Mouse (Mus musculus): Measurements from ENCODE around the gene Cnbd2. TPM values are rescaled to one million over a fixed set of nuclear protein-coding genes. Genes with fewer than 3 reads are reported as not detected.
A peak's percentile ranks its signal among the peaks of the same experiment; 100 is the strongest.

The Cnbd2 gene
- total RNA-seq, 2 experiments from 2014 or later, result 1.4 to 2.1 TPM

DNA sequence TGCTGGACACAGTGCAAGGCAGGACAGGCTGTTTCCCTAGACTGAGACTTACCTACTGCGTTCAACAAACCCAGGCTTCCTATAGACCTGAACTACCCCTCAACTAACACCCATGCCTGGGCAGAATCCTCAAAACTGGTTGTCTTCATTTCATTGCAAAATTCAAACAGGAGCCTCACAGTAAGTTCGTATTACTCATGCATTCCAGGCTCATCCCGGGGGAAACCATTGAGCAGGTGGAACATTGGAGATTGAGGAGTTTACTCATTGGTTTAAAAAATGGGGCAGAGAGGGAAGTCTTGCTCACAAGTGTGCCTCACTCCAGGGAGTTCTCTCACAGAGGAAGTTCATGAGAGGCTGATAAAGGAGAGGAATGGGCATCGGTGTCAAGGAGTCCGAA is 1.6 kb upstream of the Cnbd2 start:
- no peak for DNase-seq
- intact Hi-C loops (cut with DNase I; ENCODE audit: low total_unique reads), result no loop called here

DNA sequence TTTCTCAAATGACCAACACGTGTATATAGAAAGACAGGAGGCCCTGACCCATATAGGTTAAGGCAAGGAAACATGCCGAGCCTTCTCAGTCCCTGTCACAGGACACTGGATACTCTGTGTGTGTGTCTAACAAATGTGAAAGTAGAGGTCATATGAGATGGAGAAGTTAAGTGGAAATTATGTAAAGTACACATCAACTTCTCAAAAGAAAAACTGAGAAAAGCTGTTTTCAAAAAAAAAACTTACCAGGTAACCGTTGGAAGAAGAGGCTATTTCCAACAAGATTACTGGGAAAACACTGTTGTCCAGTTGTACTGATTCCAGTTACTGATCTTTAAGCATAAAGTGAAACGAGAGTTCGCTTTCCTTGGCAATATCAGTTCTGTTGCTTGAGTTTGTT is 1.2 kb upstream of the Cnbd2 start:
- no peak for DNase-seq
- intact Hi-C loops (cut with DNase I; ENCODE audit: low total_unique reads), result no loop called here

DNA sequence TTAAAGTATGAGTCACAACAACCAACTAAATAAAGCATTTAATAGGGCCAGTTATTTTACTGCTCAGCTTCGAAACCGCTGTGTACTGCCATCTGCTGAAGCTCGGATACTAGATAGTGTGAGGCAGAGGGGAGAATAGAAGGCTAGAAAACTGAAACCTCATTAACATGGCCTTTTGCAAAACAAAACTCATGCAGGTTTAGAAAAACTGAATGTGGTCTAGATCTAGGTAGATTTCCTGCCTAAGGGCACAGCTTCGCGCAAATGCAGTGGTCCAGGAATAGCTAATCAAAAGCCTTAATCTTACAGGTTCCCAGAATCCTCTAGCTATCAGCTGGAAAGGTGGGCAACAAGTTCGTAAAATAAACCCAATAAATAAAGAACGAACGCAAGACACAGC is 658 bp upstream of the Cnbd2 start:
- no peak for DNase-seq
- intact Hi-C loops (cut with DNase I; ENCODE audit: low total_unique reads), result no loop called here

GRCm38 (mm10) chr2:156311841-156312291 is 233 bp upstream of the Cnbd2 start:
- intact Hi-C loops (cut with DNase I; ENCODE audit: low total_unique reads), result no loop called here
- peak; percentile 69 for DNase-seq

- no peak for DNase-seq
- intact Hi-C loops (cut with DNase I; ENCODE audit: low total_unique reads), result no loop called here
These were observed 1.1 kb downstream of the Cnbd2 start for GRCm38 (mm10) chr2:156313153-156313552.

DNA sequence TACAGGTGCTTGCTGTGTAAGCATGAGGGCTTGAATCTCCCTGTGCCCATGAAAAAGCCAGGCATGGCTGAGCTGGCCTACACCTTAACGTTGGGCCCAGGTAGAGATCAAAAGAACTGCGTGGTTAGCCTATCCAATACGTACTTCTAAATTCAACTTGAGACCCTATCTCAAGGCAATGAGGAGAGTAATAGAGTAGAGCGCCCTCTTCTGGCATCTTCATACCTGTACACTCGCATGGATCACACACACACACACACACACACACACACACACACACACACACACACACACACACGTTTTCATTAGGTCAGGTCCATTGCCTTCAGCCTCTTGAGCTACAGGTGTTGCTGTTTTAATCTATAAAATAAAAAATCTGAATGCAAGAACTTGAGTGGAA is 2.7 kb downstream of the Cnbd2 start:
- intact Hi-C loops (cut with DNase I; ENCODE audit: low total_unique reads), result loop anchor here (5.0 kb wide), 1 partner anchor 87 kb away; no protein-coding TSS in a partner anchor
- DNase-seq, result no peak

GRCm38 (mm10) chr2:156318491-156318890 is 6.4 kb downstream of the Cnbd2 start:
- no peak for DNase-seq
- intact Hi-C loops (cut with DNase I; ENCODE audit: low total_unique reads), result loop anchor here (5.0 kb wide), 1 partner anchor 84 kb away; no protein-coding TSS in a partner anchor

DNA sequence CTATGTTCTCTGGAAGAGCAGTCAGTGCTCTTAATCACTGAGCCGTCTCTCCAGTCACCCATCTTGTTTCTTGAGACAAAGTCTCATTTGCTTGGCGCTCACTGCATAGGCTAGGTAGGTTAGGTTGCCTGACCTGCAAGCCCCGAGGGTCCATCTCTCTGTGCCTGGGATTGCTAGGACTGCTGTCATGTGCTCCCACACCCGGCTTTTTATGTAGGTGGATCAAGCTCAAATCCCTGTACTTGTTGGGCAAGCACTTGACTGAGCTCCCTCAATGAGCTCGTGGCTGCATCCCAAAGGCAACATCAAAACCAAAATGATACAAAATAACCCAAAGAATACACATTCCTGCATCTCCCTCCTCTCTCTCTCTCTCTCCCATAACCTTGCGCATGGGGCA is 9.4 kb downstream of the Cnbd2 start:
- intact Hi-C loops (cut with DNase I; ENCODE audit: low total_unique reads), result no loop called here
- no peak for DNase-seq

- intact Hi-C loops (cut with DNase I; ENCODE audit: low total_unique reads), result no loop called here
- peak; percentile 17 for DNase-seq
These were observed 12.1 kb downstream of the Cnbd2 start for GRCm38 (mm10) chr2:156324116-156324588.

GRCm38 (mm10) chr2:156324681-156325080 is 12.6 kb downstream of the Cnbd2 start:
- DNase-seq, result peak; percentile 51
- intact Hi-C loops (cut with DNase I; ENCODE audit: low total_unique reads), result no loop called here

DNA sequence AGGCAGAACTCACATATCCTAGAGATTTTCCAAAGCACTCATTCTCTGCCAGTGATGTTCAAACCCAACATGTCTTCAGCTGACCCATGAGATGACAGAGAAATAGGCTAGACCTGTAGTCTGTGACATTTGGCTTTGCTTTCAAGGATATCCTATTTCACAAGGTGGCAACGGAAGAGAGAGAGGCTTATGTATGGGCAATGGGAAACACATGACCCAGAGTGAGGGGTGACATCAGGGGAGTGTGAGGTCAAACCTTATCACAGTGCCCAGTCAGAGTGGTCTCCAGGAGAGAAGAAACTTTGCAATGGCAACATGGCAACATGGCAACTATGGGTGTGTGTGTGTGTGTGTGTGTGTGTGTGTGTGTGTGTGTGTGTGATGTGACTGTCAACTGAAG is 18.6 kb downstream of the Cnbd2 start:
- intact Hi-C loops (cut with DNase I; ENCODE audit: low total_unique reads), result no loop called here
- DNase-seq, result no peak

DNA sequence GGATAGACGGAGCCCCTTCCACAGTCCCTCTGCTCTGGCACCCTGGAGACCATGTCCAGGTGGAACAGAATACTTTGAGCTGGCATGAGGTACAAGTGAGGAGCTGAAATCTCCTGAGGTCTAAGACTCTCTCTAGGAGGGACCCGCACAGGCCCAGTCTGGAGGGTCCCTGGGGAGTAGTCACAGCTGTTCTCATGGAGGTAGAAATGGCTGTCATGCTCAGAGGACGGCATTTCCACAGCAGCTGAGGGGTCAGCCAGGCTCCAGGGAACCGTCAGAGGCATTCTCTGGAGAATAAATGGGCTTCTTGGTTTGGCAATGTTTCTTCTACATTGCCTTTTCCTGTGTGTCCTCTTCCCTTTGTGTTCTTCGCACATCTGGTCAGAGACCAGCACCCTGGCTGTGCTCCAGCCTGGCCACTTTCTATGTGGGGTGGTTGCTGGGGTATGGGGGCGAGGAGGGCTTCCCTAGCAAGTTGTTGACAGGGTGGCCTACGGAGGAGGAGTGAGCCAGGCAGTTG is 19.4 kb downstream of the Cnbd2 start:
- intact Hi-C loops (cut with DNase I; ENCODE audit: low total_unique reads), result no loop called here
- DNase-seq, result no peak

DNA sequence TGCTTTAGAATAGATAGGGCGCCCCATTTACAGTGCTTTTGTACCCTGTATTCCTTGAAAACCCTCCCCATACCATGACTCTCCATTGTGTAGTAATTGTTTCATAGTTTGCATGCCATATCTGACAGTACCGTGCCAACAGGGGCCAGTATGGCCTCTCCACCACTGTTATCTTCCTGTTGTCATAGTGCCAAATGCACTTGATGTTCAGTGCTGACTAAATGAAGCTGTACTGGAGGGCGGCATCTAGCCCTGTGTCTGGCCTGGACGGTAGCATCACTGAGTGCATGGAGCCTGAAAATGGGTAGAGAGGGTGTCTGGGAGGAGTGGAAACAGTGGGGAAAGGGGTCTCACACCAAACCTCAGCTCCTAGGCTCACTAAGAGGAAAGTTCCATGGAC is 28.0 kb downstream of the Cnbd2 start:
- no peak for DNase-seq
- intact Hi-C loops (cut with DNase I; ENCODE audit: low total_unique reads), result loop anchor here (10.0 kb wide), 1 partner anchor 175 kb away; no protein-coding TSS in a partner anchor

- intact Hi-C loops (cut with DNase I; ENCODE audit: low total_unique reads), result loop anchor here (10.0 kb wide), 1 partner anchor 170 kb away; no protein-coding TSS in a partner anchor
- DNase-seq, result peak; percentile 21
These were observed 32.9 kb downstream of the Cnbd2 start for GRCm38 (mm10) chr2:156344775-156345532.

GRCm38 (mm10) chr2:156348812-156349211 is 36.7 kb downstream of the Cnbd2 start:
- DNase-seq, result no peak
- intact Hi-C loops (cut with DNase I; ENCODE audit: low total_unique reads), result loop anchor here (10.0 kb wide), 1 partner anchor 166 kb away; no protein-coding TSS in a partner anchor

DNA sequence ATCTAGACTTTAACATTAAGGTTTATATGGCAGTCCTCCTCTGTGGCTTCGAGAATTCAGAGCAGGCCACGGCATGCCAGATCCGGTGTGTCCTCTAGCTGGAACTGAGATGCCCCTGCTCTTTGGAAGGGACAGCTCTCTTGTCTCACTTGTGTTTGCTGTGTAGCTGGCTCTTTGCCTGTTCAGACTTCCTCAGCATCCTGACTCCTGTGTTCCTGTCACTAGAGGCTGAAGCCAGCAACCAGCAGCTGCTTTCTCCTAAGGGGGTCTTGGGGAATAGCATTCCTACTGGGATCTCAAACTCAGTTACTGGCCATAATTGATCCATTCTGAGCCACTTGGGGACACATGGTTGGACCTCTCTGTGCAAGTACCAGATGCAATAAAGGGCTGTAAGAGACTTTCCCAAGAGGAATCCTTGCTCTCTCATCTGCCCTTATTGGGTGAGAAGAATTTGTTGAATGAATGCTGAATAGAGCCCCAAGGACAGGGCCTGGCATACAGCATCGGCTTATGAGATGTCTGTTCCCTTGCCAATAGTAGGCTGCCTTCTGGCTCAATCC is 37.3 kb downstream of the Cnbd2 start:
- DNase-seq, result no peak
- intact Hi-C loops (cut with DNase I; ENCODE audit: low total_unique reads), result loop anchor here (10.0 kb wide), 1 partner anchor 165 kb away; no protein-coding TSS in a partner anchor

DNA sequence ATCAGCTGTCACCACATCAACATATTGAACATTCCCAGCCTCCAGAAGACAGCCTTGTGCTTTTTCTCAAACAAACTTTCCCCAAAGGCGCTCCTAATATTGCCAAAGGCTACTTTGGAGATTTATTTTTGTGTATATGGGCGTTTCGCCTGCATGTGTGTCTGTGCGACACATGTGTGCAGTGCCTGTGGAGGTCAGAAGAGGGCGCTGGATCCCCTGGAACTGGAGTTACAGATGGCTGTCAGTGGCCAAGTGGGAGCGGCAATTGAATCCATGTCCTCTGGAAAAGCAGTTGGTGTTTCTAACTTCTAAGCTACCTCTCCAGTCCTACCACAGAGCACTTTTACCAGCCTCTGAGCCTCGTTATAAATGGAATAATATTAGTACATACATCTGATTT is 39.1 kb downstream of the Cnbd2 start:
- DNase-seq, result no peak
- intact Hi-C loops (cut with DNase I; ENCODE audit: low total_unique reads), result no loop called here

- no peak for DNase-seq
- intact Hi-C loops (cut with DNase I; ENCODE audit: low total_unique reads), result no loop called here
These were observed 40.5 kb downstream of the Cnbd2 start for GRCm38 (mm10) chr2:156352413-156353165.

DNA sequence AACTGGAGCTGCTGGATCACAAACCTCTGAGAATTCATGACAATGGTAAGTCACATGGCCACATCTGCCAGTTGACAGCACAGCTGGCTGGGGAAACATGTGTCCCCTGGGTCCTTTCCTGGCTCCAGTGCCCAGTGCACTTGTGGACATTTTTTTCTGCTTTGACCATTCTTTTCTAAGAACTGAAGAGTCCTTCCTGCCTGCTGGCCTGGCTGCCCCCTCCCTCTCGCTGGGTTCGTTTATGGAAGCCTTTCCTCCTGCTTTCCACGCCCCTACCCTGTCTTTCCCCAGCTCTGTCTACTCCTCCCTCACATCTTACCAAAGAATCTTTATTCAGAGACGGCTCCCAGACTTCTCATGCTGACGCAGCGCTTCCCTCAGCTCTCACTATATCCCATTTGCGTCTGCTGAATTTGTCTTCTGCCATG is 41.2 kb downstream of the Cnbd2 start:
- intact Hi-C loops (cut with DNase I; ENCODE audit: low total_unique reads), result no loop called here
- peak; percentile 58 for DNase-seq

DNA sequence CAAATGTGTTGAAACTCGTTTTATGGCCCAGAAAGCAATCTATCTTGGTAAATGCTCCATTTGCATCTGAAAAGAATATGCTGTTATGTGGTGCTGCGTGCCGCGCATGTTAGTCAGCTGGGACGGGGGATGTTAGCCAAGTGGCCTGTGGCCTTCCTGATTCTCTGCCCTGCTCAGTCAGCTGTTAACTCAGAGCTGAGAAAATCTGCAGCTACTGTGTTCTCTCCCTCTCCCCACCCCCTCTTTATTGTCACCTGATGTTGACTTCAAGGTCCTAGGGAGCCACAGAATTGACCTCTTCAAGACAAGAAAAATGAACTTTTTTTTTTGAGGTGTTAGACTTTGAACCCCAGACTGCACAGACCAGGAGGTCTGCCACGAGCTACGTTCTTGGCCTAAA is 43.9 kb downstream of the Cnbd2 start:
- DNase-seq, result peak; percentile 40
- intact Hi-C loops (cut with DNase I; ENCODE audit: low total_unique reads), result no loop called here

All from gastrocnemius, postnatal 14 days (tissue).